8 mouse cellular contexts compared by ENCODE assay signal in the genomic region with DNA sequence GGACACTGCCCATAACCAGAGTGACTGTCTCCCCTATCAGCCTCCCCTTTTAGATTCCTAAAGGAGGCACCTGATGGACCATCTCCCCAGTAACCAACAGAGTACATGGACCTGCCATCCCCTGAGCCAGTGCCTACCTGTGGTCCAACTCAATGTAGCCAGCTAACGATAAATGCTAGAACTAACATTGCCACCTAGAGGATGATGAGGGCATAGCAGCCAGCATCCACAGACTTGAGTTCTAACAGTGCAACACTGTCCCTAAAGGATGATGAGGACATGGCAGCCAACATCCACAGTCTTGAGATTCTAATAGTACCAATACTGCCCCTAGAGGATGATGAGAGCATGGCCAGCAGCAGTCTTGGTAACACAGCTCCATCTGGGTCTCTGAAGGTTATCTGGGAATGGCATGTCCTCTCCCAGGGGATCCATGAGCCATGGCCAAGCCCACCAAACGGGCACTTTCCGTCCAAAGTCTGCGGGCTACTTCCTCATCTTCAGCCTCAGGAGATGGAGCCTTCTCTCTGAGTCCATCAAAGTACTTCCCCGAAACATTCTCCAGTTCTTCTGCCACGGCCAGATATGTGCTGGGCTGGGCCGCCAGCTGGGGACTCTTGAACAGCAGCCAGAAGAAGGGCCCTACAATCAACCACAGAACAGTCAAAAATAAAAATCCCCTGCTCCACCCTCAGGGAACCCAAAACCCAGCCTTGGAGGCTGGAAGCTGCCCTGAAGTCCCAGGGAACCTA. TPM values are rescaled to one million over a fixed set of nuclear protein-coding genes. Genes with fewer than 3 reads are reported as not detected.
A peak's percentile ranks its signal among the peaks of the same experiment; 100 is the strongest.
DNase-seq lines count a peak whose midpoint lies in the region; ATAC-seq lines count a peak whose summit lies in the region.

No protein-coding gene starts in this region.

- DNase-seq in adrenal gland, adult 18-20 months (ENCODE audit: low spot score in 2 of 2), result peak; percentile 71
- DNase-seq in embryo, embryonic 11 days, result peak; percentile 91
- DNase-seq in gastrocnemius, postnatal 25 days, result peak; percentile 58
- peak; percentile 74 to 97 for DNase-seq in left cerebral cortex, adult 9 months (ENCODE audit: low spot score in 2 of 2)
- peak; percentile 79 for DNase-seq in right cerebral cortex, postnatal 25 days
- DNase-seq in urinary bladder, postnatal 36 days (ENCODE audit: low spot score in 2 of 2), result peak; percentile 78 to 84

- ATAC-seq in inflammation-experienced regulatory T-cells, adult 6 months, result peak; percentile 100
- peak; percentile 94 for ATAC-seq in megakaryocyte-erythroid progenitor cell, adult 5-6 weeks (replicated peaks; ENCODE audit: low FRiP score, low TSS enrichment, poor library complexity, severe bottlenecking)

RNA-seq across cellular contexts. Expression of a gene that starts 18.1 kb away (rescaled TPM):
- 10 to 100 TPM; 22.0 to 26.1 TPM for total RNA-seq in adrenal gland, adult 18-20 months (2021)
- total RNA-seq in gastrocnemius, postnatal 25 days (2021), result 10 to 100 TPM; 14.9 to 16.5 TPM
- 10 to 100 TPM in 2 of 3 experiments, 1 to 10 TPM in 1; 6.2 to 24.7 (median 17.4) TPM for polyA plus RNA-seq in inflammation-experienced regulatory T-cells, adult 6 months (2017; shearing (Covaris generic))
- 8.3 and 13.6 TPM in 2 replicates for total RNA-seq in megakaryocyte-erythroid progenitor cell, adult 5-6 weeks (2014; fragmentation: Nextera tagmentation)
- 14.7 and 17.3 TPM in 2 replicates for total RNA-seq in megakaryocyte-erythroid progenitor cell, adult 5-6 weeks (2017)

RNA-seq across cellular contexts. Expression of a gene that starts 29.8 kb away (rescaled TPM):
- under 1 TPM; 0.03 to 0.10 TPM for total RNA-seq in adrenal gland, adult 18-20 months (2021)
- total RNA-seq in gastrocnemius, postnatal 25 days (2021), result not detected
- not detected for polyA plus RNA-seq in inflammation-experienced regulatory T-cells, adult 6 months (2017; shearing (Covaris generic))
- total RNA-seq in megakaryocyte-erythroid progenitor cell, adult 5-6 weeks (2014; fragmentation: Nextera tagmentation), result not detected in 2 replicates
- 0.28 and 0.57 TPM in 2 replicates for total RNA-seq in megakaryocyte-erythroid progenitor cell, adult 5-6 weeks (2017)

RNA-seq across cellular contexts. Expression of a gene that starts 33.1 kb away (rescaled TPM):
- 1 to 10 TPM; 2.6 to 3.0 TPM for total RNA-seq in adrenal gland, adult 18-20 months (2021)
- 1 to 10 TPM; 1.5 to 2.2 TPM for total RNA-seq in gastrocnemius, postnatal 25 days (2021)
- polyA plus RNA-seq in inflammation-experienced regulatory T-cells, adult 6 months (2017; shearing (Covaris generic)), result 10 to 100 TPM in 2 of 3 experiments, 1 to 10 TPM in 1; 3.8 to 22.3 (median 12.5) TPM
- 4.8 and 6.7 TPM in 2 replicates for total RNA-seq in megakaryocyte-erythroid progenitor cell, adult 5-6 weeks (2014; fragmentation: Nextera tagmentation)
- 0.89 and 5.0 TPM in 2 replicates for total RNA-seq in megakaryocyte-erythroid progenitor cell, adult 5-6 weeks (2017)

Comparison
In these comparisons a context has a peak if more than half of its experiments do, and no peak if none do; other contexts are left out.
1. Peak in every context shown above with its lines: DNase-seq and ATAC-seq.